Mouse (Mus musculus) cortical plate, adult 2 months (tissue): ENCODE data around the gene Kirrel.

Experiments used
- CTCF ChIP-seq: fragments of 200-500 bp; IDR thresholded peaks from 2 replicates; pipeline ENCODE4 v1.5.1; 2011; ENCODE audit warnings: mild to moderate bottlenecking, control low read depth, low read length; ENCODE audit not compliant: insufficient read depth; ENCODE audit errors: extremely low read depth
- POLR2A ChIP-seq: fragments of 200-500 bp; IDR thresholded peaks from 2 replicates; pipeline ENCODE4 v1.6.1; 2011; ENCODE audit warnings: mild to moderate bottlenecking, low read length, control low read depth; ENCODE audit not compliant: insufficient read depth; ENCODE audit errors: extremely low read depth

DNA sequence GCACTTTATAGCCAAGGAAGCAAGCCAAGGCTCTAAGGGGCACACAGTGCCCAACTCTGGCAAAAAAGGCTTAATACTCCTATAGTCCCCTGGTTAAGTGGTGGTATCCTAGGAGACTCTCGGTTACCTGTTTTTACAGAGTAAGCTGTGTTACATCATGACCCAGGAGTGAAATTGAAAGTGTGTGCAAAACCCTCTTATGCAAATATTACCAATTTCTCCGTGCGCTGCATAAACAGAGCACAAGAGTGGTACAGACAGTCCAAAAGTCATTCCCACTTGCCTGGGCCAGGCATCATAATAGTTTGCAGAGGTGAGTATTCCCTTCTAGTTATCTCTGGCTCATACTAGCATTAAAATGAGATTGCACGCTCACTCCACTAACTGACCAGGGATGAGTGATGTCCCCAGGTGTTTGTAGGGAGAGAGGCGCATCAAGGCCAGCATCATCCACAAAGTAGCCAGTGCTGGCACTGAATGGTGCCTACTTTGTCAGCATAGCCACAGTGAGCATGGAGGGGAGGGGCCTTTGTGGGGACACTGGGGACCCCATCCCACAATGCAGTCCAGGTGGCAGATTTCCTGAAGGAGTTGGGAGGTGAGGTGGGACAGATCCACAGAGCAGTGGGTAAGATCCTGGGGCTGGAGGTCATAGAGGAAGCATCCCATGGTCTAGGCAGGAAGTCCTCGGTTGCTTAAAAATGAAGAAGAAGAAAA is 10.3 kb downstream of the Kirrel start:
- TF ChIP-seq POLR2A (no peak), CTCF (no peak)
